Mouse (Mus musculus): Measurements from ENCODE around the gene 1600014C10Rik. TPM values are rescaled to one million over a fixed set of nuclear protein-coding genes. Genes with fewer than 3 reads are reported as not detected.

Gene 1600014C10Rik
- polyA plus RNA-seq, 1 experiment: 5.3 TPM

- Histone ChIP-seq H3K27me3 (ENCODE audit: control insufficient read depth, insufficient read depth, low read length, poor library complexity, severe bottlenecking) (no peaks in the 10 kb centered on the region), H3K9me3 (replicated peaks; ENCODE audit: control insufficient read depth, insufficient read depth, low read length, poor library complexity, severe bottlenecking) (no peaks in the 10 kb centered on the region), H3K4me3 (ENCODE audit: low read depth, low read length) (no peak overlapping the region), H3K27ac (ENCODE audit: insufficient read depth, low read length) (no peak overlapping the region), H3K36me3 (ENCODE audit: control insufficient read depth, insufficient read depth, low read length, poor library complexity, severe bottlenecking) (no peaks in the 10 kb centered on the region), H3K9ac (ENCODE audit: low read depth, poor library complexity, severe bottlenecking) (no peak overlapping the region), H3K4me1 (ENCODE audit: control insufficient read depth, insufficient read depth, low read length) (no peaks in the 10 kb centered on the region)
- TF ChIP-seq EP300 (IDR thresholded peaks at IDR 0.05; ENCODE audit: insufficient read depth, low read depth, low read length): no peak
- no peak for TF ChIP-seq CTCF (IDR thresholded peaks at IDR 0.05; ENCODE audit: low read depth, low read length)
- TF ChIP-seq POLR2A (IDR thresholded peaks at IDR 0.05; ENCODE audit: insufficient read depth, low read length): no peak
Measured at GRCm38 (mm10) chr7:38187796-38188195, 4.8 kb downstream of the 1600014C10Rik start.

DNA sequence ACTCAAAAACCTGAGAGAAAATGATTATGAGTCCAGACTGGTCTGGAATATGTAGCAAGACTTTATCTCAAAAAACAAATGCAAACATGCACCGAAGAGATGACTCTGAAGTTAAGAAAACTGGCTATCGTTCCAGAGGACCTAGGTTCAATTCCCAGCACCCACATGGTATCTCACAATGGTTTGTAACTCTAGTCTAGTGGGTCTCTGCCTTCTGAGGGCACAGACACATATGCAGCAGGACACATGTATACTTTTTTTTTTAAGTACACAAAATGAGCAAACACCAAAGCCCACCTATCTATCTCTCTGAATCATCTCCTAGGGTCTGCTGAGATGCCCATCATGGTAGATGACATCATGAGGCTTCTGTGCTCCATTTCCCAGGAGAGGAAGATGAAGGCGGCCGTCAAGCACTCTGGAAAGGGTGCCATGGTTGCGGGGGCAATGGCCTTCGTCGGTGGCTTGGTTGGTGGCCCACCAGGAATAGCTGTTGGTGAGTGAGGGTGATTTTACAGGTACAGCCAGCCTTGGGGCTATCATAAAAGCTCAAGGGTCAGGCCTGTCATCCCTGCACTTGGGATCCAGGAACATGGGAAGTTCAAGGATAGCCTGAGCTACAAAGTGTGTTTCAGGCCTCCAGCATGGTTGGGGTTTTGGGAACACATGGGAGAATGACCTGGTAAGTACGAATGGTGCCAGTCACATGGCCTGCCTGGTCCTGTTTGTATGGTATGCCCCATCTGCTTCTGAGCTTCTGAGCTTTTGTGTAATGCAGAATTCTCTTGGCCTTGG lies 5.5 kb downstream of the 1600014C10Rik start:
- TF ChIP-seq EP300 (IDR thresholded peaks at IDR 0.05; ENCODE audit: insufficient read depth, low read depth, low read length): no peak
- no peak for TF ChIP-seq CTCF (IDR thresholded peaks at IDR 0.05; ENCODE audit: low read depth, low read length)
- no peak for TF ChIP-seq POLR2A (IDR thresholded peaks at IDR 0.05; ENCODE audit: insufficient read depth, low read length)
- Histone ChIP-seq H3K9me3 (replicated peaks; ENCODE audit: control insufficient read depth, insufficient read depth, low read length, poor library complexity, severe bottlenecking) (no peaks in the 10 kb centered on the region), H3K27ac (ENCODE audit: insufficient read depth, low read length) (no peak overlapping the region), H3K27me3 (ENCODE audit: control insufficient read depth, insufficient read depth, low read length, poor library complexity, severe bottlenecking) (no peaks in the 10 kb centered on the region), H3K4me3 (ENCODE audit: low read depth, low read length) (no peak overlapping the region), H3K4me1 (ENCODE audit: control insufficient read depth, insufficient read depth, low read length) (no peaks in the 10 kb centered on the region), H3K36me3 (ENCODE audit: control insufficient read depth, insufficient read depth, low read length, poor library complexity, severe bottlenecking) (no peaks in the 10 kb centered on the region), H3K9ac (ENCODE audit: low read depth, poor library complexity, severe bottlenecking) (no peak overlapping the region)

GRCm38 (mm10) chr7:38189136-38189982 lies 6.3 kb downstream of the 1600014C10Rik start:
- Histone ChIP-seq H3K27ac (ENCODE audit: insufficient read depth, low read length) (no peak overlapping the region), H3K9me3 (replicated peaks; ENCODE audit: control insufficient read depth, insufficient read depth, low read length, poor library complexity, severe bottlenecking) (no peaks in the 10 kb centered on the region), H3K27me3 (ENCODE audit: control insufficient read depth, insufficient read depth, low read length, poor library complexity, severe bottlenecking) (no peaks in the 10 kb centered on the region), H3K9ac (ENCODE audit: low read depth, poor library complexity, severe bottlenecking) (no peak overlapping the region), H3K4me3 (ENCODE audit: low read depth, low read length) (no peak overlapping the region), H3K36me3 (ENCODE audit: control insufficient read depth, insufficient read depth, low read length, poor library complexity, severe bottlenecking) (no peaks in the 10 kb centered on the region), H3K4me1 (ENCODE audit: control insufficient read depth, insufficient read depth, low read length) (no peaks in the 10 kb centered on the region)
- TF ChIP-seq EP300 (IDR thresholded peaks at IDR 0.05; ENCODE audit: insufficient read depth, low read depth, low read length) (no peak), CTCF (IDR thresholded peaks at IDR 0.05; ENCODE audit: low read depth, low read length) (no peak), POLR2A (IDR thresholded peaks at IDR 0.05; ENCODE audit: insufficient read depth, low read length) (no peak)

DNA sequence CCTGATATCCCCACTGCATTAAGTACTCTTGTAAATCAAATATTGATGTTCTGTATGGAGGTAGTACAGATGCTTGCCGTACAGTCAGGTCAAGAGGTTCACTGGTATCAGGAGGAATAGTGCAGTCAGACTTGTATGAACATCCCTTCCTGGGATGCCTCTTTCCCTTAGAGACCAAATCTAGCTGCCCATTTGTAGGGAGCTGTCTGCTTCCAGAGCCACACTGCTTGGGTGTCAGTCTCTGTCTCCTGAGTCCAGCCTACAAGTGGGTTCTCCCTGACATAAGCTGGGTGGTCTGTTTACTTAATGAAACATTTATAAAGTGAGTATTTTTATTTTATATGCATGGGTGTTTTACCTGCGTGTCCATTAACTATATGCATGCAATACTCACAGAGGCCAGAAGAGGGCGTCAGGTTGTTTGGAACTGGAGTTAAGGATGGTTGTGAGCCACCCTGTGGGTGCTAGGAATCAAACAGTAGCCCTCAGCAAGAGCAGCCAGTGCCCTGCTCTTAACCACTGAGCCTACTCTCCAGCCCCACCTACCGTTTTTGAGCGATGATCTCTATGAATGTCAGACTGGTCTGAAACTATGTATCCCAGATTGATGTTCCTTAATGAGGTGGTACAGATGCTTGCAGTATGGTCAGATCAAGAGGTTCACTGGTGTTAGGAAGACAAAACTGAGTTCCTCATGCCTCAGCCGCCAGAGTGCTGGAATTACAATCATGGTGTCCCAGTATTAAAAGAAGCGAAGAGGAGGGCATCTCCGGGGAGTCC lies 7.2 kb downstream of the 1600014C10Rik start:
- Histone ChIP-seq H3K4me3 (ENCODE audit: low read depth, low read length) (no peak overlapping the region), H3K9ac (ENCODE audit: low read depth, poor library complexity, severe bottlenecking) (no peak overlapping the region), H3K9me3 (replicated peaks; ENCODE audit: control insufficient read depth, insufficient read depth, low read length, poor library complexity, severe bottlenecking) (no peaks in the 10 kb centered on the region), H3K4me1 (ENCODE audit: control insufficient read depth, insufficient read depth, low read length) (no peaks in the 10 kb centered on the region), H3K36me3 (ENCODE audit: control insufficient read depth, insufficient read depth, low read length, poor library complexity, severe bottlenecking) (no peaks in the 10 kb centered on the region), H3K27me3 (ENCODE audit: control insufficient read depth, insufficient read depth, low read length, poor library complexity, severe bottlenecking) (no peaks in the 10 kb centered on the region), H3K27ac (ENCODE audit: insufficient read depth, low read length) (no peak overlapping the region)
- TF ChIP-seq EP300 (IDR thresholded peaks at IDR 0.05; ENCODE audit: insufficient read depth, low read depth, low read length) (no peak), POLR2A (IDR thresholded peaks at IDR 0.05; ENCODE audit: insufficient read depth, low read length) (no peak), CTCF (IDR thresholded peaks at IDR 0.05; ENCODE audit: low read depth, low read length) (peak; percentile 13)

DNA sequence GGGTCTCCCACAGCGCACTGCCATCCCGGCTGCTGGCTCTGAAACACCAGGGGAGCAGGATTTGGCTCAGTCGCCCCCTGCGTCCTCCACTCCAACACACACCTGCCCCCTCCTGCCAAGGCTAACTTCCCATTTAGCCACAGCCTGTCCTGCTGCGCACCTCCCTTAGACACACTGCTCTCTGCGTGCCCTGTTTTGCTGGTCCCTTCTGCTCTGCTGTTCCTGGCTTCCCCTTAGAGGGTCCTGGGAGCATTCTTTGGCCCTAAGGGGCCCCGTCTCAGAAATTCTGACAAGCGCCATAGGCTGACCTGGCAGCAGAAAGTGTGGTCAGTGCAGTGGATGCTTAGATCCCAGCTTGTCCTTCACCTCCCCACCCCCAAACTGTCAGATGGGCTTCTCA lies 8.1 kb downstream of the 1600014C10Rik start:
- Histone ChIP-seq H3K9me3 (replicated peaks; ENCODE audit: control insufficient read depth, insufficient read depth, low read length, poor library complexity, severe bottlenecking) (no peaks in the 10 kb centered on the region), H3K27ac (ENCODE audit: insufficient read depth, low read length) (no peak overlapping the region), H3K4me3 (ENCODE audit: low read depth, low read length) (no peak overlapping the region), H3K4me1 (ENCODE audit: control insufficient read depth, insufficient read depth, low read length) (no peaks in the 10 kb centered on the region), H3K36me3 (ENCODE audit: control insufficient read depth, insufficient read depth, low read length, poor library complexity, severe bottlenecking) (no peaks in the 10 kb centered on the region), H3K27me3 (ENCODE audit: control insufficient read depth, insufficient read depth, low read length, poor library complexity, severe bottlenecking) (no peaks in the 10 kb centered on the region), H3K9ac (ENCODE audit: low read depth, poor library complexity, severe bottlenecking) (no peak overlapping the region)
- TF ChIP-seq EP300 (IDR thresholded peaks at IDR 0.05; ENCODE audit: insufficient read depth, low read depth, low read length) (no peak), CTCF (IDR thresholded peaks at IDR 0.05; ENCODE audit: low read depth, low read length) (no peak), POLR2A (IDR thresholded peaks at IDR 0.05; ENCODE audit: insufficient read depth, low read length) (no peak)
